Mouse (Mus musculus): Measurements from ENCODE around the gene Sec61a2. TPM values are rescaled to one million over a fixed set of nuclear protein-coding genes. Genes with fewer than 3 reads are reported as not detected.

The Sec61a2 gene
- polyA plus RNA-seq, 1 experiment from 2014 or later = 109 TPM

- Histone ChIP-seq H3K4me2 (no peak overlapping the region), H3K9me3 (no peaks in the 10 kb centered on the region), H3K9ac (no peak overlapping the region), H3K4me1 (replicated peaks) (no peaks in the 10 kb centered on the region), H3K27me3 (no peaks in the 10 kb centered on the region), H3K27ac (replicated peaks) (no peak overlapping the region), H3K4me3 (no peak overlapping the region), H3K36me3 (peaks cover 32% of the 10 kb centered on the region)
- no peak for ATAC-seq (ENCODE audit: low FRiP score, low read depth)
- 21% methylated on average over 1 of the region's 1 CpGs for WGBS
Observed at GRCm38 (mm10) chr2:5824213-5824612, 71.0 kb downstream of the Sec61a2 start.

GRCm38 (mm10) chr2:5822449-5822848 lies 72.8 kb downstream of the Sec61a2 start:
- 96% methylated on average over 6 of the region's 6 CpGs for WGBS
- H3K9ac ChIP-seq = no peak overlapping the region
- no peak overlapping the region for H3K4me2 ChIP-seq
- no peaks in the 10 kb centered on the region for H3K9me3 ChIP-seq
- no peak overlapping the region for H3K4me3 ChIP-seq
- H3K27ac ChIP-seq (replicated peaks) = no peak overlapping the region
- no peaks in the 10 kb centered on the region for H3K27me3 ChIP-seq
- H3K4me1 ChIP-seq (replicated peaks) = no peaks in the 10 kb centered on the region
- no peak for ATAC-seq (ENCODE audit: low FRiP score, low read depth)
- peaks cover 42% of the 10 kb centered on the region for H3K36me3 ChIP-seq

GRCm38 (mm10) chr2:5821264-5821663 lies 74.0 kb downstream of the Sec61a2 start:
- Histone ChIP-seq H3K27ac (replicated peaks) (no peak overlapping the region), H3K4me3 (no peak overlapping the region), H3K36me3 (peaks cover 35% of the 10 kb centered on the region), H3K9me3 (no peaks in the 10 kb centered on the region), H3K9ac (no peak overlapping the region), H3K4me2 (no peak overlapping the region), H3K27me3 (no peaks in the 10 kb centered on the region), H3K4me1 (replicated peaks) (no peaks in the 10 kb centered on the region)
- 88% methylated on average over 10 of the region's 10 CpGs for WGBS
- ATAC-seq (ENCODE audit: low FRiP score, low read depth) = no peak

Other genes with a start within 250 kb of the Sec61a2 start
- gene Camk1d, start 180.9 kb downstream of the Sec61a2 start, polyA plus RNA-seq (2015; fragmentation: Nextera tagmentation; extraction: Ambion mirVana) = 6.5 and 7.4 TPM in 2 replicates
- gene Nudt5, start 50.4 kb downstream of the Sec61a2 start, polyA plus RNA-seq (2015; fragmentation: Nextera tagmentation; extraction: Ambion mirVana) = 23.9 and 31.7 TPM in 2 replicates
- 264 and 275 TPM in 2 replicates for gene Cdc123, start 50.3 kb downstream of the Sec61a2 start, polyA plus RNA-seq (2015; fragmentation: Nextera tagmentation; extraction: Ambion mirVana)
- gene Gm13199, start 32.5 kb downstream of the Sec61a2 start, polyA plus RNA-seq (2015; fragmentation: Nextera tagmentation; extraction: Ambion mirVana) = 1.2 and 1.3 TPM in 2 replicates
- 5.5 and 8.4 TPM in 2 replicates for gene Dhtkd1, start 47.4 kb upstream of the Sec61a2 start, polyA plus RNA-seq (2015; fragmentation: Nextera tagmentation; extraction: Ambion mirVana)
- gene Upf2, start 56.0 kb upstream of the Sec61a2 start, polyA plus RNA-seq (2015; fragmentation: Nextera tagmentation; extraction: Ambion mirVana) = 6.9 and 8.5 TPM in 2 replicates
- 7.8 and 10.1 TPM in 2 replicates for gene Proser2, start 234.8 kb upstream of the Sec61a2 start, polyA plus RNA-seq (2015; fragmentation: Nextera tagmentation; extraction: Ambion mirVana)